Mouse (Mus musculus): Measurements from ENCODE around the gene Hap1.

DNA sequence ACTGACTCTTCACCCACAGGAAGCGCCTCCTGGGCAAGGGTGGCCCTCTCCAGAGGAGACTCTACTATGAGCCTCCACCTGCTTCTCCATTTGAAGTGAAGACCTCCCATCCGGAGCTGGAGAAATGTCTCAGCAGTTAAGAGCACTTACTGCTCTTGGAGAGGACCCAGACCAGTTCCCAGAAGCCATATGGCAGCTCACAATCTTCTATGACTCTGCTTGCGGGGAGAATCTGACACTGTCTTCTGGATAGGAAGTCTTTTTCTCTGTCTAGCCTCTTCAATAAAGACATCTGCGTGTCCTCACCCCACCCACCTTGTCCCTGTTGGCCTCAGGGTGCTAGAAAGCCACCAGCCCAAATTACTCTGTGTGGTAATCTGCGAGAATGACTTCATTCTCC is 37.0 kb upstream of the Hap1 start:
- TF ChIP-seq CTCF (IDR thresholded peaks at IDR 0.05; ENCODE audit: low read depth) (no peak), EP300 (IDR thresholded peaks at IDR 0.05; ENCODE audit: low read depth) (no peak)

Data from heart, postnatal 0 days (tissue).